Mouse (Mus musculus): ENCODE results near the gene Rnf128.

GRCm38 (mm10) chrX:139614761-139615160 is 51.6 kb downstream of the Rnf128 start:
- no peak for TF ChIP-seq CTCF (IDR thresholded peaks at IDR 0.05; ENCODE audit: low read depth)
- TF ChIP-seq EP300 (IDR thresholded peaks at IDR 0.05; ENCODE audit: low read depth): no peak
